Mouse (Mus musculus) heart, embryonic 14.5 days (tissue): ENCODE results near the gene Pms2. TPM values are rescaled to one million over a fixed set of nuclear protein-coding genes. Genes with fewer than 3 reads are reported as not detected.

Experiments
- ATAC-seq: fragments of 200-750 bp; cut with Nextera tagmentation; 2 replicates; pipeline ENCODE4 v1.8.0; 2017; ENCODE audit warnings: low read depth, moderate TSS enrichment; ENCODE audit not compliant: insufficient number of reproducible peaks, insufficient read depth, low FRiP score
- H3K27ac ChIP-seq, 2 experiments: fragments of 200-500 bp in 1 of 2; fragments of 300-500 bp in 1 of 2; sonication (generic) in 1 of 2; replicated peaks in 1 of 2; 2 replicates each; pipeline ENCODE4 v1.5.1; 2012 to 2014; ENCODE audit warnings: low read depth in 2 of 2, low read length in 2 of 2, control low read depth in 1 of 2, mild to moderate bottlenecking in 1 of 2, mixed read lengths in 1 of 2; ENCODE audit not compliant: control insufficient read depth in 1 of 2, insufficient read depth in 1 of 2
- H3K27me3 ChIP-seq: fragments of 300-500 bp; sonication (generic); 2 replicates; pipeline ENCODE4 v1.6.1; 2014; ENCODE audit warnings: mild to moderate bottlenecking, low read length, control low read depth; ENCODE audit not compliant: control insufficient read depth, insufficient read depth
- H3K36me3 ChIP-seq: fragments of 300-500 bp; sonication (generic); 2 replicates; pipeline ENCODE4 v1.6.1; 2014; ENCODE audit warnings: mild to moderate bottlenecking, control low read depth, low read length, mixed read lengths; ENCODE audit not compliant: control insufficient read depth, insufficient read depth
- H3K4me1 ChIP-seq, 2 experiments: fragments of 200-500 bp in 1 of 2; fragments of 300-500 bp in 1 of 2; sonication (generic) in 1 of 2; 2 replicates each; pipeline ENCODE4 v1.6.1; 2012 to 2014; ENCODE audit warnings: low read length in 2 of 2, control low read depth in 1 of 2, mixed read lengths in 1 of 2; ENCODE audit not compliant: control insufficient read depth in 2 of 2, insufficient read depth in 2 of 2
- H3K4me2 ChIP-seq: fragments of 300-500 bp; sonication (generic); 2 replicates; pipeline ENCODE4 v1.6.1; 2014; ENCODE audit warnings: mild to moderate bottlenecking, low read length
- H3K4me3 ChIP-seq, 2 experiments: fragments of 200-500 bp in 1 of 2; fragments of 300-500 bp in 1 of 2; sonication (generic) in 1 of 2; 2 replicates each; pipeline ENCODE4 v1.5.1; 2012 to 2014; ENCODE audit warnings: low read length in 2 of 2, mild to moderate bottlenecking in 2 of 2, control low read depth in 1 of 2, low read depth in 1 of 2, moderate library complexity in 1 of 2; ENCODE audit not compliant: control insufficient read depth in 1 of 2, insufficient read depth in 1 of 2
- H3K9ac ChIP-seq: fragments of 300-500 bp; sonication (generic); 2 replicates; pipeline ENCODE4 v1.6.1; 2014; ENCODE audit warnings: mild to moderate bottlenecking, low read length
- H3K9me3 ChIP-seq: fragments of 300-500 bp; sonication (generic); 2 replicates; pipeline ENCODE4 v1.6.1; 2016; ENCODE audit warnings: low read length, control low read depth; ENCODE audit not compliant: control insufficient read depth
- WGBS: fragments of 180-500 bp; shearing (Covaris S2); extraction: QIAGEN DNeasy Blood & Tissue Kit; methylation state at CpG from one replicate; pipeline ENCODE4 v1.1.7; 2014; 5-methylcytosine and 5-hydroxymethylcytosine counted together
- polyA plus RNA-seq: library from polyadenylated mRNA; unstranded; fragments of >200 nt; fragmentation: Nextera tagmentation; extraction: Ambion mirVana; gene quantifications from 2 replicates; pipeline ENCODE4 v1.2.1, GENCODE M21; 2014

Gene Pms2
- polyA plus RNA-seq, 1 experiment from 2014 or later, result 19.2 TPM

GRCm38 (mm10) chr5:143976232-143976631 lies 66.5 kb downstream of the Pms2 start:
- no peak overlapping the region for H3K4me2 ChIP-seq
- WGBS, result 78% methylated on average over 11 of the region's 11 CpGs
- no peak for ATAC-seq
- H3K36me3 ChIP-seq, result no peaks in the 10 kb centered on the region
- H3K9ac ChIP-seq, result no peak overlapping the region
- no peak overlapping the region for H3K27ac ChIP-seq
- H3K9me3 ChIP-seq, result no peaks in the 10 kb centered on the region
- no peaks in the 10 kb centered on the region for H3K27me3 ChIP-seq
- H3K4me3 ChIP-seq, result no peak overlapping the region
- peaks cover 0 to 6% of the 10 kb centered on the region in 2 experiments; a peak in 3 of 4 replicates for H3K4me1 ChIP-seq

- H3K4me3 ChIP-seq, result no peak overlapping the region
- H3K36me3 ChIP-seq, result no peaks in the 10 kb centered on the region
- no peak for ATAC-seq
- H3K4me1 ChIP-seq, result peaks cover 0 to 6% of the 10 kb centered on the region in 2 experiments; a peak in 3 of 4 replicates
- no peaks in the 10 kb centered on the region for H3K27me3 ChIP-seq
- no peak overlapping the region for H3K4me2 ChIP-seq
- H3K27ac ChIP-seq, result no peak overlapping the region
- WGBS, result 56% methylated on average over 16 of the region's 16 CpGs
- H3K9me3 ChIP-seq, result no peaks in the 10 kb centered on the region
- no peak overlapping the region for H3K9ac ChIP-seq
Observed at GRCm38 (mm10) chr5:143976726-143977431, 67.1 kb downstream of the Pms2 start.

- H3K27ac ChIP-seq, result no peak overlapping the region
- 0 out of 2 replicates have a peak overlapping the region, but pooled peaks have one; percentile 8 for H3K4me2 ChIP-seq
Observed at GRCm38 (mm10) chr5:143980858-143981257, 71.1 kb downstream of the Pms2 start.

GRCm38 (mm10) chr5:143982361-143982760 lies 72.6 kb downstream of the Pms2 start:
- H3K27me3 ChIP-seq, result no peaks in the 10 kb centered on the region
- peaks cover 36% of the 10 kb centered on the region for H3K36me3 ChIP-seq
- ATAC-seq, result no peak
- H3K4me3 ChIP-seq, result no peak overlapping the region
- 56% methylated on average over 2 of the region's 2 CpGs for WGBS
- H3K4me2 ChIP-seq, result no peak overlapping the region
- H3K9ac ChIP-seq, result no peak overlapping the region
- no peak overlapping the region for H3K27ac ChIP-seq
- peaks cover 0 to 4% of the 10 kb centered on the region in 2 experiments; a peak in 2 of 4 replicates for H3K4me1 ChIP-seq
- H3K9me3 ChIP-seq, result no peaks in the 10 kb centered on the region

More at GRCm38 (mm10) chr5:143980858-143981257, 71.1 kb downstream of the Pms2 start:
- Histone ChIP-seq H3K9me3 (no peaks in the 10 kb centered on the region), H3K4me3 (no peak overlapping the region), H3K27me3 (no peaks in the 10 kb centered on the region), H3K9ac (no peak overlapping the region), H3K4me1 (peaks cover 0 to 4% of the 10 kb centered on the region in 2 experiments; a peak in 2 of 4 replicates), H3K36me3 (peaks cover 22% of the 10 kb centered on the region)
- ATAC-seq, result no peak
- 34% methylated on average over 9 of the region's 9 CpGs for WGBS

Other genes with a start within 250 kb of the Pms2 start
- gene Usp42, start 177.7 kb upstream of the Pms2 start, polyA plus RNA-seq, result 12.6 and 12.8 TPM in 2 replicates
- gene Eif2ak1, start 92.2 kb upstream of the Pms2 start, polyA plus RNA-seq, result 25.2 and 25.9 TPM in 2 replicates
- 0.26 TPM in 1 of 2 replicates, not detected in the other for gene Ankrd61, start 12.3 kb upstream of the Pms2 start, polyA plus RNA-seq
- gene Aimp2, start 117 bp upstream of the Pms2 start, polyA plus RNA-seq, result 86.9 and 95.2 TPM in 2 replicates
- gene Gm42421, start 18.2 kb downstream of the Pms2 start, polyA plus RNA-seq, result 0.70 and 0.73 TPM in 2 replicates
- gene Rsph10b, start 23.1 kb downstream of the Pms2 start, polyA plus RNA-seq, result 1.1 and 1.8 TPM in 2 replicates
- 49.7 and 51.5 TPM in 2 replicates for gene Ccz1, start 104.9 kb downstream of the Pms2 start, polyA plus RNA-seq
- not detected in 2 replicates for gene Ocm, start 116.7 kb downstream of the Pms2 start, polyA plus RNA-seq
- 4.4 and 4.7 TPM in 2 replicates for gene Lmtk2, start 190.5 kb downstream of the Pms2 start, polyA plus RNA-seq